Mouse (Mus musculus): ENCODE data around the gene Gm21830. TPM values are rescaled to one million over a fixed set of nuclear protein-coding genes. Genes with fewer than 3 reads are reported as not detected.
"Not testable (repeated sequence)": the region's sequence is repeated elsewhere in the genome, so short reads cannot be mapped to it uniquely, and the experiment has no call there.

The Gm21830 gene
- polyA plus RNA-seq (2012) = not detected in 2 replicates

GRCm38 (mm10) chr2:67413425-67413824 is at the start of gene Gm21830:
Gene Gm21830 (plus strand): TSS chr2:67413725.
- not testable (repeated sequence) for TF ChIP-seq GATA1 (IDR thresholded peaks at IDR 0.05; ENCODE audit: low read length)

- TF ChIP-seq GATA1 (IDR thresholded peaks at IDR 0.05; ENCODE audit: low read length) = no peak
Measured at GRCm38 (mm10) chr2:67364506-67364905, 49.0 kb upstream of the Gm21830 start.

GRCm38 (mm10) chr2:67378504-67378903 is 35.0 kb upstream of the Gm21830 start:
- no peak for TF ChIP-seq GATA1 (IDR thresholded peaks at IDR 0.05; ENCODE audit: low read length)

GRCm38 (mm10) chr2:67420853-67421252 is 7.3 kb downstream of the Gm21830 start:
- no peak for TF ChIP-seq GATA1 (IDR thresholded peaks at IDR 0.05; ENCODE audit: low read length)

GRCm38 (mm10) chr2:67422799-67423198 is 9.3 kb downstream of the Gm21830 start:
- no peak for TF ChIP-seq GATA1 (IDR thresholded peaks at IDR 0.05; ENCODE audit: low read length)

GRCm38 (mm10) chr2:67433081-67433480 is 19.6 kb downstream of the Gm21830 start, which contains the start of gene Gm26727:
Gene Gm26727 (minus strand): TSS chr2:67433181.
- TF ChIP-seq GATA1 (IDR thresholded peaks at IDR 0.05; ENCODE audit: low read length) = no peak

- no peak for TF ChIP-seq GATA1 (IDR thresholded peaks at IDR 0.05; ENCODE audit: low read length)
Measured at GRCm38 (mm10) chr2:67438309-67438708, 24.8 kb downstream of the Gm21830 start.

- no peak for TF ChIP-seq GATA1 (IDR thresholded peaks at IDR 0.05; ENCODE audit: low read length)
Measured at GRCm38 (mm10) chr2:67445780-67446179, 32.3 kb downstream of the Gm21830 start, which contains the start of gene Xirp2. Gene Xirp2 (plus strand): TSS chr2:67446002.

GRCm38 (mm10) chr2:67446772-67447171 is 33.2 kb downstream of the Gm21830 start:
- no peak for TF ChIP-seq GATA1 (IDR thresholded peaks at IDR 0.05; ENCODE audit: low read length)

- no peak for TF ChIP-seq GATA1 (IDR thresholded peaks at IDR 0.05; ENCODE audit: low read length)
Measured at GRCm38 (mm10) chr2:67447206-67447605, 33.7 kb downstream of the Gm21830 start.

- TF ChIP-seq GATA1 (IDR thresholded peaks at IDR 0.05; ENCODE audit: low read length) = no peak
Measured at GRCm38 (mm10) chr2:67460857-67461256, 47.3 kb downstream of the Gm21830 start.

- TF ChIP-seq GATA1 (IDR thresholded peaks at IDR 0.05; ENCODE audit: low read length) = no peak
Measured at GRCm38 (mm10) chr2:67467036-67467435, 53.5 kb downstream of the Gm21830 start.

GRCm38 (mm10) chr2:67477753-67478152 is 64.2 kb downstream of the Gm21830 start:
- no peak for TF ChIP-seq GATA1 (IDR thresholded peaks at IDR 0.05; ENCODE audit: low read length)

GRCm38 (mm10) chr2:67481051-67481450 is 67.5 kb downstream of the Gm21830 start:
- no peak for TF ChIP-seq GATA1 (IDR thresholded peaks at IDR 0.05; ENCODE audit: low read length)

Other genes with a start within 250 kb of the Gm21830 start
- not detected in 2 replicates for gene Gm26727, start 19.5 kb downstream of the Gm21830 start, polyA plus RNA-seq (2012)
- not detected in 2 replicates for gene Xirp2, start 32.3 kb downstream of the Gm21830 start, polyA plus RNA-seq (2012)
- gene B3galt1, start 152.1 kb downstream of the Gm21830 start, polyA plus RNA-seq (2012) = not detected in 2 replicates